Mouse (Mus musculus) frontal cortex, adult 2 months (tissue): Measurements from ENCODE around the gene Stard5. TPM values are rescaled to one million over a fixed set of nuclear protein-coding genes. Genes with fewer than 3 reads are reported as not detected.

Experiments used
- DNase-seq, 2 experiments: peaks; one replicate each; pipeline ENCODE4 v3.0.0; 2022; ENCODE audit warnings: low spot score in 1 of 2; ENCODE audit errors: extremely low spot score in 1 of 2
- polyA plus RNA-seq: library from polyadenylated mRNA; depleted of rRNA; stranded (reverse); fragments of >200 nt; gene quantifications from 2 replicates; pipeline ENCODE4 v1.2.3, GENCODE M21; 2012; rRNA removed

The Stard5 gene
- polyA plus RNA-seq = 13.2 and 13.9 TPM in 2 replicates

GRCm38 (mm10) chr7:83631828-83632681, at the start of gene Stard5:
Gene Stard5, plus strand, starts transcription at chr7:83631959.
- peak; percentile 83 to 92 for DNase-seq

- peak; percentile 25 to 64 for DNase-seq
Measured at GRCm38 (mm10) chr7:83584639-83585471, 46.9 kb upstream of the Stard5 start, which contains the start of gene Tmc3. Gene Tmc3, plus strand, starts transcription at chr7:83584927.

- DNase-seq = no peak
Measured at GRCm38 (mm10) chr7:83594056-83594455, 37.7 kb upstream of the Stard5 start.

- DNase-seq = no peak
Measured at GRCm38 (mm10) chr7:83597063-83597462, 34.7 kb upstream of the Stard5 start.

GRCm38 (mm10) chr7:83598997-83599912, 32.5 kb upstream of the Stard5 start:
- no peak for DNase-seq

- DNase-seq = peak in 1 of 2 experiments; percentile 44
Measured at GRCm38 (mm10) chr7:83599913-83600286, 31.9 kb upstream of the Stard5 start.

GRCm38 (mm10) chr7:83604180-83604944, 27.4 kb upstream of the Stard5 start:
- no peak for DNase-seq

- DNase-seq = no peak
Measured at GRCm38 (mm10) chr7:83606796-83607195, 25.0 kb upstream of the Stard5 start.

- no peak for DNase-seq
Measured at GRCm38 (mm10) chr7:83609891-83610290, 21.9 kb upstream of the Stard5 start.

- no peak for DNase-seq
Measured at GRCm38 (mm10) chr7:83611886-83612285, 19.9 kb upstream of the Stard5 start.

GRCm38 (mm10) chr7:83615272-83615671, 16.5 kb upstream of the Stard5 start:
- DNase-seq = peak in 1 of 2 experiments; percentile 17

GRCm38 (mm10) chr7:83615815-83616214, 15.9 kb upstream of the Stard5 start:
- DNase-seq = no peak

GRCm38 (mm10) chr7:83616268-83616667, 15.5 kb upstream of the Stard5 start:
- no peak for DNase-seq

GRCm38 (mm10) chr7:83618709-83619108, 13.1 kb upstream of the Stard5 start:
- no peak for DNase-seq

- DNase-seq = no peak
Measured at GRCm38 (mm10) chr7:83622582-83622981, 9.2 kb upstream of the Stard5 start.

- no peak for DNase-seq
Measured at GRCm38 (mm10) chr7:83624065-83624464, 7.7 kb upstream of the Stard5 start.

- DNase-seq = no peak
Measured at GRCm38 (mm10) chr7:83626557-83627257, 5.1 kb upstream of the Stard5 start.

- DNase-seq = no peak
Measured at GRCm38 (mm10) chr7:83627369-83627768, 4.4 kb upstream of the Stard5 start.
